Mouse (Mus musculus) hindbrain, embryonic 15.5 days (tissue): ENCODE data around the gene Med16. TPM values are rescaled to one million over a fixed set of nuclear protein-coding genes. Genes with fewer than 3 reads are reported as not detected.

Experiments used
- ATAC-seq: fragments of 200-750 bp; cut with Nextera tagmentation; 2 replicates; pipeline ENCODE4 v1.8.0; 2017; ENCODE audit warnings: low read depth, moderate number of reproducible peaks, moderate TSS enrichment; ENCODE audit not compliant: low FRiP score
- H3K27ac ChIP-seq: fragments of 300-500 bp; sonication (generic); replicated peaks from 2 replicates; pipeline ENCODE4 v1.5.1; 2015; ENCODE audit warnings: mild to moderate bottlenecking, inconsistent platforms
- H3K27me3 ChIP-seq: fragments of 300-500 bp; sonication (generic); 2 replicates; pipeline ENCODE4 v1.6.1; 2015; ENCODE audit warnings: control low read depth, inconsistent platforms
- H3K36me3 ChIP-seq: fragments of 300-500 bp; sonication (generic); 2 replicates; pipeline ENCODE4 v1.6.1; 2015; ENCODE audit warnings: control low read depth, inconsistent platforms
- H3K4me1 ChIP-seq: fragments of 300-500 bp; sonication (generic); replicated peaks from 2 replicates; pipeline ENCODE4 v1.6.1; 2015; ENCODE audit warnings: control low read depth, inconsistent platforms
- H3K4me2 ChIP-seq: fragments of 300-500 bp; sonication (generic); 2 replicates; pipeline ENCODE4 v1.6.1; 2015; ENCODE audit warnings: moderate library complexity, mild to moderate bottlenecking, inconsistent platforms
- H3K4me3 ChIP-seq: fragments of 300-500 bp; sonication (generic); 2 replicates; pipeline ENCODE4 v1.5.1; 2015; ENCODE audit warnings: mild to moderate bottlenecking, inconsistent platforms
- H3K9ac ChIP-seq: fragments of 300-500 bp; sonication (generic); 2 replicates; pipeline ENCODE4 v1.6.1; 2015; ENCODE audit warnings: inconsistent platforms
- H3K9me3 ChIP-seq: fragments of 300-500 bp; sonication (generic); 2 replicates; pipeline ENCODE4 v1.6.1; 2016; ENCODE audit warnings: control low read depth, inconsistent platforms
- WGBS: fragments of 180-500 bp; shearing (Covaris S2); methylation state at CpG from one replicate; pipeline ENCODE4 v1.1.7; 2015; 5-methylcytosine and 5-hydroxymethylcytosine counted together
- polyA plus RNA-seq: library from polyadenylated mRNA; unstranded; fragments of >200 nt; fragmentation: Nextera tagmentation; extraction: Ambion mirVana; gene quantifications from 2 replicates; pipeline ENCODE4 v1.2.1, GENCODE M21; 2015

The Med16 gene
- polyA plus RNA-seq, 1 experiment from 2014 or later, result 54.2 TPM

DNA sequence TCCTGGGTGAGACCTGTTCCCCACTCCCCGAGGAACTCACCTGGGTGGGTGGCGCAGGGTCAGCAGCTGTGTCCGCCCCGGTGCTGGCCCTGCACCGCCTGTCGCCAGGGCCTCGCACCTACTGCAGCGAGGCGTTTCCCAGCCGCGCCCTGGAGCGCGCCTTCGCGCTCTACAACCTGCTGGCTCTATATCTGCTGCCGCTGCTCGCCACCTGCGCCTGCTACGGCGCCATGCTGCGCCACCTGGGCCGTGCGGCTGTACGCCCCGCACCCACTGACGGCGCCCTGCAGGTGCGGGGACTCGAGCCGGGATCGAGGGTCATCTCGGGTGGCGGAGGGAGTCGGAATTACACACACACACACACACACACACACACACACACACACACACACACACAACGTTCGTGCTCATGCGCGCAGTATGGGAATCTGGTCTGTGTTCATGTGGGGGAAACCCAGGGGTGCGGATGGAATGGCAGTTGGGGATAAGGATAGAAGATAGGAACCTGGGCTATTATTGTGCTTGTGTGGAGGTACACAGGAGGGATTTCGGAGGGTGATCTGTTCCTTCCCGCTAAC lies 12.3 kb upstream of the Med16 start, which contains the start of gene R3hdm4:
TSS of gene R3hdm4 (minus strand) at position 251 of the 578 bp plus-strand sequence.
- Histone ChIP-seq H3K9me3 (no peaks in the 10 kb centered on the region), H3K4me1 (peaks cover 44% of the 10 kb centered on the region), H3K27ac (no peak within 1 kb of the TSS), H3K36me3 (no peaks in the 10 kb centered on the region), H3K4me2 (peak within 1 kb of the TSS; percentile 53), H3K27me3 (peaks cover 67% of the 10 kb centered on the region), H3K9ac (peak within 1 kb of the TSS; percentile 36), H3K4me3 (peak within 1 kb of the TSS; percentile 33)
- WGBS, result 4% methylated on average over 41 of the region's 41 CpGs
- no peak for ATAC-seq

DNA sequence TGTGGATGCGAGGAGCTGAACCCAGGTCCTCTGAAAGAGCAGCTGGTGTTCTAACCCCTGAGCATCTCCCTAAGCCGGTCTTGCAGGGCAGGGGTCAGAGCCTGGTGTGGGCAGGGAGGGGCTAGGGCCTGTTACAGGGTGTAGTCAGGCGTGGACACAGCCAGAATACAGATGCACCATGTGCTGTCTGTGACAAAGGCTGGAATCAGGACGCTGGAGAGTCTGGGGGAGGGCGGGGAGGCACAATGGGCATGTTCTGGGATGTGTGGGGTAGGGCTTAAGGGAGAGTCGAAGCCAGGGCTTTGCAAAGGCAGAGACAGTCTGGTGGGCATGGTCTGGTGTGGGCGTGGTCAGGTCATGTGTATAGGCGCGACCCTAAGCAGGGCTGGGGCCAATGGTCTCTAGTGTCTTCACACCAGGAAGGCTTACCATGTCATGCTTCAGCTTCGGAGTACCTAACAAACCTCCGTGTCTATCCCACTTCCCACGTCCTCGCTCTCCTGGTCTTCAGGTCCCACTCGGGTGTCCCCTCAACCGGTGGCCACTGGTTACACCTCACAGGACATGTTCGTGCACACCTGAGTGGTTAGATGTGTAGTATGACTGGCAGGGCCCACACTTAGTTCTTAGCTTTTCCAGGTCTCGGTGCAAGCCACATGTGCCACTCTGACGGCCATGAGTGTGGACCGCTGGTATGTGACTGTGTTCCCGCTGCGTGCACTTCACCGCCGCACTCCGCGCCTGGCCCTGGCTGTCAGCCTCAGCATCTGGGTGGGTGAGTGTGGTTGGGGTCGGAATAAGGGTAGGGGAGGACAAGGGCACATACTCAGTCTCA lies 11.6 kb upstream of the Med16 start:
- Histone ChIP-seq H3K4me1 (peaks cover 44% of the 10 kb centered on the region), H3K4me3 (peak overlapping the region; percentile 33), H3K9ac (no peak overlapping the region), H3K27me3 (peaks cover 67% of the 10 kb centered on the region), H3K27ac (no peak overlapping the region), H3K36me3 (no peaks in the 10 kb centered on the region), H3K4me2 (peak overlapping the region; percentile 53), H3K9me3 (no peaks in the 10 kb centered on the region)
- ATAC-seq, result no peak
- WGBS, result 17% methylated on average over 26 of the region's 26 CpGs

DNA sequence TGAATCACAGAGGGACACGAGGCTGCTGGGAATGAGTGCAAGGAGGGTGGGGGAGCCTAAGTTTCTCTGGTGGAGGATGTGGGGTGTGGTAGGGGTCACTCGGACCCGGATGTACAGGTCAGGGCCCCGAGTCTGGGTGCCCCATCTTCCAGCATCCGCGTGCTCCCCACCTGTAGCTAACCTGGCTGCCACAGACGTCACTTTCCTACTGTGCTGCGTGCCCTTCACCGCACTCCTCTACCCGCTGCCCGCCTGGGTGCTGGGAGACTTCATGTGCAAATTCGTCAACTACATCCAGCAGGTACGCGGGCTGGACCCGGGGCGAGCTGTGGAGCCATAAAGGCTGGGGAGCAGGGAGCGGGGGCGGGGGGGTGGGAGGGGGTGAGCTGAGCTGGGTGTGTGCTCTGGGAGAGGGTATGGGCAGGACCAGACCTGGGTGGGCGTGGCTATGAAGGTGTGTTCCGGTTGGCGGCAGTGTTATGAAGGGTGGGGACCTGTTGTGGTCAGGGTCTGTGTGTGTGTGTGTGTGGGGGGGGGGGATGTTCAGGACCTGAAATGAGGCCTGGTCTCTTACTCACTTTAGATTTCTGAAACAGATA lies 10.6 kb upstream of the Med16 start:
- no peak for ATAC-seq
- WGBS, result 4% methylated on average over 21 of the region's 21 CpGs
- Histone ChIP-seq H3K4me2 (no peak overlapping the region), H3K9ac (no peak overlapping the region), H3K4me3 (0 out of 2 replicates have a peak overlapping the region, but pooled peaks have one; percentile 1), H3K4me1 (peaks cover 54% of the 10 kb centered on the region), H3K9me3 (no peaks in the 10 kb centered on the region), H3K36me3 (no peaks in the 10 kb centered on the region), H3K27me3 (peaks cover 67% of the 10 kb centered on the region), H3K27ac (no peak overlapping the region)

DNA sequence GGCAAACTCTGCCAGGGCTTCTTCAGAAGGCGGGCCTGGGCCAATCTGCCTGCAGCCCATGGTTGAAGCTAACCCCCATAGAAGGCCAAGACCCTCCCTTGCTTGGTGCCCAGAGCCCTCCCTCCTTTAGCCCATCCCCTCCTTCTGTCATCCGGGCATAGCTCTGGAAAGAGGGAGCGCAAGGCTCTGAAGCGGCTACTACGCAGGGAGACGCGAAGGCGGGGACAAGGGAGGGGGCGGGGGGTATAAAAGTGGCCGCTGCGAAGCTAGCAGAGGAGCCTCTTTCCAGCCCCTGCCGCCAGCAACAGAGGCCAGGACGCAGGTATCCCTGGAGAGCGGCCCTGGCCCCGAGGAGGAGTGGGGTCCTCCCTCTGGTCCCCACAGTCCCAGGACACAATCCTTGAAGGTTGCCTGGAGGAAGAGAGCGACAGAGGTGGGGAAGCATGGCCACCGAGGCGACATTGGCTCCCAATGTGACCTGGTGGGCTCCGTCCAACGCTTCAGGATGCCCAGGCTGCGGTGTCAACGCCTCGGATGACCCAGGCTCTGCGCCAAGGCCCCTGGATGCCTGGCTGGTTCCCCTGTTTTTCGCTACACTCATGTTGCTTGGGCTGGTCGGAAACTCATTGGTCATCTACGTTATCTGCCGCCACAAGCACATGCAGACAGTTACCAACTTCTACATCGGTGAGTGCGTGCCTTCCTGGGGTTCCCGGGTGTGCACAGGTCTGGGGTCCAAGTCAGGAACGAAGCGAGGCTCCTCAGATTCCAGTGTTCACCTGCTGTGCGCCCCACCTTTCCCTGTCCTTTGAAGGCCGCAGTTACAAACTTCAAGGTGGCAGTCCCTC lies 9.7 kb upstream of the Med16 start:
- peak overlapping the region; percentile 20; the same call in 1 of the 2 replicates for H3K4me2 ChIP-seq
- no peaks in the 10 kb centered on the region for H3K9me3 ChIP-seq
- no peak for ATAC-seq
- peak overlapping the region; percentile 12; the same call in 1 of the 2 replicates for H3K4me3 ChIP-seq
- H3K9ac ChIP-seq, result no peak overlapping the region
- H3K4me1 ChIP-seq, result peaks cover 60% of the 10 kb centered on the region
- H3K36me3 ChIP-seq, result no peaks in the 10 kb centered on the region
- H3K27ac ChIP-seq, result no peak overlapping the region
- H3K27me3 ChIP-seq, result peaks cover 59% of the 10 kb centered on the region
- WGBS, result 4% methylated on average over 32 of the region's 35 CpGs

DNA sequence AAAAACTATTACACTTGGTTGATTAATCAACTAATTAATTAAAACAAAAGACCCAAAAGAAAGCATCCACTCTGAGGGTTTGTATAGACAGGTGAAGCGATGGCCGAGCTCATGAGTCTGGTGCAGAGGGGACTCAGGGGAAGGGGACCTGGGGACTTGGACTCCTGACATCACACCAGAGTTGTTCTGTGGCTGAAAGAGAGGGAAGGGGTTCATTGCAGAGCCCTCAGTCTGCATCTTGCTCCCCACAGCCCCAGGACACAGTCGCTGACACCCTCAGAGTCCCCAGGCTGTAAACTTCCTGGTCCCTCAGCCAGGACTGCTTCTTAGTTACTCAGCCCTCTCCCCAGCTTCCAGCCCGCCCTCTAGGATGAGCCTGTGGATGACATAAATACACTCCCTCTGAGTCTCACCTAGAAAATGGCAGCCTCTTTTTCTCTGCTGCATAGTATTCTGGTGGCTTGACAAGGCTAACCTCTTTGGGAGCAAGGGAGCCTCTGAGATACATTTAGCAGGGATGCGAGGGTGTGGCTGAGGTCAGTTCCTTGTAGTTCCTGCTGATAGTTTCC lies 8.9 kb upstream of the Med16 start:
- Histone ChIP-seq H3K27me3 (peaks cover 51% of the 10 kb centered on the region), H3K27ac (no peak overlapping the region), H3K4me2 (peak overlapping the region; percentile 79), H3K4me3 (peak overlapping the region; percentile 55), H3K9ac (peak overlapping the region; percentile 84; the same call in 1 of the 2 replicates), H3K9me3 (no peaks in the 10 kb centered on the region), H3K4me1 (peaks cover 60% of the 10 kb centered on the region), H3K36me3 (no peaks in the 10 kb centered on the region)
- 70% methylated on average over 5 of the region's 5 CpGs for WGBS
- ATAC-seq, result no peak

DNA sequence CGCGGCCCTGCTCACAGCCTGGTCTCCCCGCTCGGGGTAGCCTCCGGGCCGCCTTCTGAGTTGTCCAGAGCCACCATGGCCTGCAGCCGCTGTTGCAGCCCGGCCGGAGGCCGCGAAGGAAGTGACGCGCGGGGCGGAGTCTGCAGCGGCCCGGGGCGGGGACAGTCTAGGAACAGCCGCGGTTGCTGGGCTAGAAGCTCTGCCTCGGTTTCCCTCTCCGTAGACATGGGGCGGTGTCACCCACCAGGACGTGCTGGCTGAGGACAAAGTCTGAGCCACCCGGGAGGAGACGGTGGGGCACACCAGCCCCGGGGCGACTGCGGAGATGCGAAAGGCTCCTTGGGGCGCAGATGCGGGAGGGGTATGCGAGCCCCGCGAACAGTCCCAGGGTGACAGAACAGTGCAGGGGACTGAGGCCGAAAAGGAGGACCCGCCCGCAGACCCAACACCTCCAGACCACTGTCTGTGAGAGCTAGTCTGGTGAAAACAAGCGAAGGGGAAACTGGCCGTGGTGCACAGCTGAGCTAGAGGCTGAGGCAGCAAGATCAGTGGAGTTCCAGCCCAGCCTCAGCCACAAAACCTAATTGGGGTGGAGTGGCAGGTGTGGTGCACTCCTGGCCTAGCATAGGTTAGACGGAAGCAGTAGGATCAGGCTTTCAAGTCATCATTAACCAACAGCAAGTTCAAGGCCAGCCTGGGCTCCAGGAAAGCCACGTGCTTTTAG lies 8.2 kb upstream of the Med16 start, which contains the start of gene Kiss1r:
TSS of gene Kiss1r (plus strand) at position 164 of the 724 bp plus-strand sequence.
- Histone ChIP-seq H3K36me3 (no peaks in the 10 kb centered on the region), H3K9ac (peak within 1 kb of the TSS; percentile 84), H3K4me3 (peak within 1 kb of the TSS; percentile 55), H3K4me2 (peak within 1 kb of the TSS; percentile 79), H3K27ac (peak within 1 kb of the TSS; percentile 75), H3K4me1 (peaks cover 60% of the 10 kb centered on the region), H3K27me3 (peaks cover 44% of the 10 kb centered on the region), H3K9me3 (no peaks in the 10 kb centered on the region)
- peak; percentile 81 for ATAC-seq
- WGBS, result 2% methylated on average over 42 of the region's 42 CpGs

DNA sequence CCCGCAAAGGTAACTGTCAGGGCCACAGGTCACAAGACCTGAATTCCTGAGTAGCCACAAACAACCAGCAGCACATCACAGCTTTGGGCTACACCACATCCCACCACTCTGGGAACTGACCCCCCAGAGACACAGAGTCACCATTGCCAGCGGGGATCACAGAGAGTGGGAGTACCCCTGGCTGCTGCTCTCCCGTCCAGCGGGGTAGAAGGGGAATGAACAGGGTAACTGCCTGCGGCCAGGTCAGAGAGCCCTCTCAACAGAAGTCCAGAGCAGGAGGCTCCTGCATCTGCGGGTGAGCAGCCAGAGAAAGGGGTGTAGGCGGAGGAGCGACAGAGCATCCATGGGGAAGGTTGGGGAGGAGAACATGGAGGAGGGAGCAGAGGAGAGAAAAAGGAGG lies 7.4 kb upstream of the Med16 start:
- peaks cover 37% of the 10 kb centered on the region for H3K27me3 ChIP-seq
- peak overlapping the region; percentile 84 for H3K9ac ChIP-seq
- H3K4me3 ChIP-seq, result peak overlapping the region; percentile 55
- H3K4me2 ChIP-seq, result peak overlapping the region; percentile 79
- peaks cover 52% of the 10 kb centered on the region for H3K4me1 ChIP-seq
- WGBS, result 6% methylated on average over 8 of the region's 8 CpGs
- no peak for ATAC-seq
- H3K27ac ChIP-seq, result peak overlapping the region; percentile 75; the same call in 1 of the 2 replicates
- 0 out of 2 replicates have a peak, but pooled peaks cover 2% of the 10 kb centered on the region for H3K36me3 ChIP-seq
- H3K9me3 ChIP-seq, result no peaks in the 10 kb centered on the region

DNA sequence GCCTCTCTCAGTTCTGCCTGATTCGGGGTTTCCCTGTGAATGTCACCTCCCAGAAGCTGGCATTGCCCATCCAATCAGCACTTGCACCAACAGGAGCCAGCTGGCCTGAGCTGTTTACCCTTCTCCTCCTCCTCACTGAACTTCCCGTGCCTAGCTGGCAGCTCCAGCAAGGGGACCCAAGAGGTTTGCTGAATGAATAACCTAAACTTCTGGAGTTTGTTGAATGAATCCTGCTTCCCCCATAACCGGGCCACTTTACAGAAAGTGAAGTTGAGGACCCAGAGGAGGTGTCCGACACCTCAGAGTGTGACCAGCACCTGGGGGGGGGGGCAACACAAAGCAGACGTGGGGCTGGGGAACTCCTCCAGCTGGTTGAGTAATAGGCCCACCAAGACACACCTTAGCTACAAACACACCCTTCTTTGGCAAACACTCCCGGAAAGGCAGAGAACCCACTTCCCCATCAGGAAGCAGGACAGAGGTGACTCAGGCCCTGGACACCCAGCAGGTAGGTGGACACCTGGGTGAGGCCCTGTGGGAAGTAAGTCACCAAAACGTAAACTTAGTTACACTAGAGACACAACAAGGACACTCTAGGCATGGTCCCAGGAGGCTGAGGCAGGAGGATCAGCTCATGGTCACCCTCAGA lies 6.3 kb upstream of the Med16 start:
- 78% methylated on average over 7 of the region's 7 CpGs for WGBS
- no peak for ATAC-seq
- no peak overlapping the region for H3K27ac ChIP-seq
- H3K9ac ChIP-seq, result no peak overlapping the region
- peak overlapping the region; percentile 79; the same call in 1 of the 2 replicates for H3K4me2 ChIP-seq
- H3K4me1 ChIP-seq, result peaks cover 45% of the 10 kb centered on the region
- peaks cover 26% of the 10 kb centered on the region for H3K27me3 ChIP-seq
- 0 out of 2 replicates have a peak, but pooled peaks cover 7% of the 10 kb centered on the region for H3K36me3 ChIP-seq
- H3K4me3 ChIP-seq, result no peak overlapping the region
- H3K9me3 ChIP-seq, result no peaks in the 10 kb centered on the region

DNA sequence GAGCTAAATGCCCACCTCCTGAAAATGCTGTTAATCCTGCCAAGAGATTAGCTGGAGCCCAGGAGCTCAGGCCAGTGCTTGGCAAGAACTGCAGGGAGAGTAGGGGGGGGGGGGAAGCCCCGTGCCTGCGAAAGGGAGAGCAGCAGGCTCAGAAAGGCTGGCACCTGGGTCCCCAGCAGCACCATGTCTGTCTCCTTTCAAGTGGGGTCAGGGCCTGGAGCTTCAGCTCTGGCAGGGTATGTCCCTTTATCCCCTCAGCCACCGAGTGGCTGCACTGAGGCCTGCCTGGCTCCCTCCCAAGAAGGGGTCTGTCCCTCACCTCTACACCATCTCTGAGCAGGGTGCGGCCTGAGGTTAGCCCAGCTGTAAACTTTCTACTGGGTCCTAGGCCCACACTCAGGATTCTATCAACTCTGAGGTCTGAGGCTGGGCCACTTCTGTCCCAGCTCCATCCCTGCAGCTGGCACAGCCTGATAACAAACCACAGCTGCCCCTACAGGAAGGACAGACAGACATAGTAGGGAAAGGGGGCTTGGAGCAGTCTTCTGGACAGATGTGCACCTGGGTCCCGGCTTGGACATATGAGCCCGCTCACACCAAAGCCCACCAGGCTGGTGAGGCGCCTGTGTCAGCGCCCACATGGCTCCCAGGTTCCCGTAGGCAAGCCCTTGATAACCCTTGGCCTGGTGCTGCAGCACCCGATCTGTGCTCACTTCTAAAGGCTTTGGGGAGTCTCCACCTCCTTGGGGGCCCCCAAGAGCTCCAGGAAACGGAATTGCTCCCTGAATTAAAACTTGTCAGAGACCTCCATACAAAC lies 5.6 kb upstream of the Med16 start:
- H3K36me3 ChIP-seq, result 0 out of 2 replicates have a peak, but pooled peaks cover 7% of the 10 kb centered on the region
- WGBS, result 70% methylated on average over 11 of the region's 11 CpGs
- H3K27me3 ChIP-seq, result peaks cover 19% of the 10 kb centered on the region
- no peak overlapping the region for H3K4me3 ChIP-seq
- no peak overlapping the region for H3K4me2 ChIP-seq
- H3K9me3 ChIP-seq, result no peaks in the 10 kb centered on the region
- no peak overlapping the region for H3K9ac ChIP-seq
- no peak for ATAC-seq
- H3K4me1 ChIP-seq, result peaks cover 49% of the 10 kb centered on the region
- H3K27ac ChIP-seq, result 0 out of 2 replicates have a peak overlapping the region, but pooled peaks have one; percentile 10
